Mouse (Mus musculus): ENCODE data around the gene Gm27027. TPM values are rescaled to one million over a fixed set of nuclear protein-coding genes. Genes with fewer than 3 reads are reported as not detected.

Gm27027 gene
- polyA plus RNA-seq, 1 experiment from 2014 or later: not detected

DNA sequence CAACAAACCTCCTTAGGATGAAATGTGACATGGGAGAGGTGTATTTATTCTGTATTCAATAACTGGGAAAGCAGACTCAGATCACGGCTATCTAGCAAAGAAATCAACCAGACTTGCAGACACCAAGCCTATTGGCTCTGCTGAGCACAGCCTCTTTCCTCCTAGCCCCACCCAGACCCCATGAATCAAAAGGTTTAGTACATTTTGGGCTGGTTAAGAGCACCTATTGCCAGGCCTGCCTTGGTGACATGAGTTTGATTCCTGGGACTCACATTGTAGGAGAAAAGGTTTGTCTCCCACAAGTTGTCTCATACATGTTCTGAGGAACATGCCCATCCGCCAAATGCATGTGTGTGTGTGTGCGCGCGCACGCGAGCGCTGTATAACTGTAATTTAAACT, 70.0 kb downstream of the Gm27027 start:
- Histone ChIP-seq H3K27me3 (ENCODE audit: control insufficient read depth, insufficient read depth, low read depth, low read length) (no peaks in the 10 kb centered on the region), H3K9ac (ENCODE audit: low read depth, low read length) (no peak overlapping the region), H3K4me3 (ENCODE audit: low read depth, low read length) (no peak overlapping the region), H3K36me3 (ENCODE audit: control insufficient read depth, insufficient read depth, low read length) (no peaks in the 10 kb centered on the region), H3K4me2 (ENCODE audit: low read length) (no peak overlapping the region), H3K27ac (ENCODE audit: low read length) (no peak overlapping the region), H3K4me1 (ENCODE audit: control insufficient read depth, insufficient read depth, low read length) (no peaks in the 10 kb centered on the region), H3K9me3 (replicated peaks; ENCODE audit: control insufficient read depth, low read length, poor library complexity, severe bottlenecking) (no peaks in the 10 kb centered on the region)
- ATAC-seq: no peak
- WGBS: 99% methylated on average over 8 of the region's 8 CpGs

DNA sequence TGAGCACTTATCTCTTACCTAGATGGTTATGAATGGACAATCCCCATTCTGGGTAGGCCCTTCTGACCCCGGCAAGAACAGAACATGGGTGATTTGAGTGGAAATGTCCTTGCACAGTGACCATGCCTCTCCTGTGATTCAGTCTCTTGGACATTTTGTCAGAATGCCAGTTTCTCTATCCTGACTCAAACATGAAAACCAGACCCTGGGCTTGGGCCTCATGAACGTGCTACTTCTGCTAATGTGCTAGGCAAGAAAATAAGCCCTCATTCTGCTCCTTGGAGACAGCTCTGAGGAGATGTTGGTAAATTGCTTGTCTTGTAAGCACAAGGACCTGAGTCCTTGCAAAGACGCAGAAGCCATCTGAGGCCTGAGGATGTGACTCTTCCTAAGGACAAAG, 77.1 kb downstream of the Gm27027 start:
- H3K4me1 ChIP-seq (ENCODE audit: control insufficient read depth, insufficient read depth, low read length): no peaks in the 10 kb centered on the region
- ATAC-seq: no peak
- 90% methylated on average over 3 of the region's 3 CpGs for WGBS

DNA sequence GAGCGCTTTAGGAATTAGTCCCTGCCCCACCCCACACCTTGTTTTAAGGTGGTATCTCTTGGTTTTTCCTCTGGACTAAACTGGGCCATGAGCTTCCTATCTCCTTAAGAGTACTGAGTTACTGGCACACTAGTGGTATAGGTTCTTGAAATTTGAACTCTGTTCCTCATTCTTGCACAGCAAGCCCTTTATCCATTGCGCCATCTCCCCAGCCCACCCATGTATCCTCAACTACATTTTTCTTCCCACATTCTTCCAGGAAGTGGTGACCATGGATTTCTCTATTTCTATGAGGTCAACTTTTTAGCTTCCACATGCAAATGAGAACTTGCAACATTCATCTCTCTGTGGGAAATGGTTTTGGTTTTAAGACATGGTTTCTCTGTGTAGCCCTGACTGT, 82.6 kb downstream of the Gm27027 start:
- no peaks in the 10 kb centered on the region for H3K27me3 ChIP-seq (ENCODE audit: control insufficient read depth, insufficient read depth, low read depth, low read length)
- no peak overlapping the region for H3K9ac ChIP-seq (ENCODE audit: low read depth, low read length)
- ATAC-seq: no peak
- no peak overlapping the region for H3K4me3 ChIP-seq (ENCODE audit: low read depth, low read length)
- H3K36me3 ChIP-seq (ENCODE audit: control insufficient read depth, insufficient read depth, low read length): no peaks in the 10 kb centered on the region
- no peaks in the 10 kb centered on the region for H3K9me3 ChIP-seq (replicated peaks; ENCODE audit: control insufficient read depth, low read length, poor library complexity, severe bottlenecking)
- no peak overlapping the region for H3K27ac ChIP-seq (ENCODE audit: low read length)
- H3K4me1 ChIP-seq (ENCODE audit: control insufficient read depth, insufficient read depth, low read length): no peaks in the 10 kb centered on the region; the same call in 1 of the 2 replicates
- H3K4me2 ChIP-seq (ENCODE audit: low read length): no peak overlapping the region
- WGBS: 94% methylated on average over 2 of the region's 2 CpGs

More for the DNA sequence above, 77.1 kb downstream of the Gm27027 start:
- H3K27me3 ChIP-seq (ENCODE audit: control insufficient read depth, insufficient read depth, low read depth, low read length): no peaks in the 10 kb centered on the region
- no peak overlapping the region for H3K27ac ChIP-seq (ENCODE audit: low read length)
- H3K9ac ChIP-seq (ENCODE audit: low read depth, low read length): no peak overlapping the region
- H3K36me3 ChIP-seq (ENCODE audit: control insufficient read depth, insufficient read depth, low read length): no peaks in the 10 kb centered on the region
- H3K9me3 ChIP-seq (replicated peaks; ENCODE audit: control insufficient read depth, low read length, poor library complexity, severe bottlenecking): no peaks in the 10 kb centered on the region
- no peak overlapping the region for H3K4me2 ChIP-seq (ENCODE audit: low read length)
- H3K4me3 ChIP-seq (ENCODE audit: low read depth, low read length): no peak overlapping the region

- Histone ChIP-seq H3K27ac (ENCODE audit: low read length) (no peak overlapping the region), H3K36me3 (ENCODE audit: control insufficient read depth, insufficient read depth, low read length) (no peaks in the 10 kb centered on the region), H3K4me1 (ENCODE audit: control insufficient read depth, insufficient read depth, low read length) (peaks cover 11% of the 10 kb centered on the region), H3K9ac (ENCODE audit: low read depth, low read length) (no peak overlapping the region), H3K4me2 (ENCODE audit: low read length) (no peak overlapping the region), H3K4me3 (ENCODE audit: low read depth, low read length) (no peak overlapping the region), H3K9me3 (replicated peaks; ENCODE audit: control insufficient read depth, low read length, poor library complexity, severe bottlenecking) (no peaks in the 10 kb centered on the region), H3K27me3 (ENCODE audit: control insufficient read depth, insufficient read depth, low read depth, low read length) (no peaks in the 10 kb centered on the region)
- 86% methylated on average over 10 of the region's 10 CpGs for WGBS
- ATAC-seq: no peak
Measured at GRCm38 (mm10) chr2:93911942-93912341, 84.2 kb downstream of the Gm27027 start.

GRCm38 (mm10) chr2:93909716-93910115, 86.4 kb downstream of the Gm27027 start:
- H3K36me3 ChIP-seq (ENCODE audit: control insufficient read depth, insufficient read depth, low read length): no peaks in the 10 kb centered on the region
- H3K27me3 ChIP-seq (ENCODE audit: control insufficient read depth, insufficient read depth, low read depth, low read length): no peaks in the 10 kb centered on the region
- no peak overlapping the region for H3K27ac ChIP-seq (ENCODE audit: low read length)
- ATAC-seq: no peak
- H3K4me1 ChIP-seq (ENCODE audit: control insufficient read depth, insufficient read depth, low read length): peaks cover 14% of the 10 kb centered on the region
- H3K4me2 ChIP-seq (ENCODE audit: low read length): no peak overlapping the region
- H3K9me3 ChIP-seq (replicated peaks; ENCODE audit: control insufficient read depth, low read length, poor library complexity, severe bottlenecking): no peaks in the 10 kb centered on the region
- H3K9ac ChIP-seq (ENCODE audit: low read depth, low read length): no peak overlapping the region
- H3K4me3 ChIP-seq (ENCODE audit: low read depth, low read length): no peak overlapping the region
- WGBS: 70% methylated on average over 5 of the region's 5 CpGs

- Histone ChIP-seq H3K27me3 (ENCODE audit: control insufficient read depth, insufficient read depth, low read depth, low read length) (no peaks in the 10 kb centered on the region), H3K4me1 (ENCODE audit: control insufficient read depth, insufficient read depth, low read length) (peaks cover 14% of the 10 kb centered on the region), H3K36me3 (ENCODE audit: control insufficient read depth, insufficient read depth, low read length) (no peaks in the 10 kb centered on the region), H3K4me3 (ENCODE audit: low read depth, low read length) (no peak overlapping the region), H3K9ac (ENCODE audit: low read depth, low read length) (no peak overlapping the region), H3K27ac (ENCODE audit: low read length) (peak overlapping the region; percentile 51; the same call in 1 of the 2 replicates), H3K9me3 (replicated peaks; ENCODE audit: control insufficient read depth, low read length, poor library complexity, severe bottlenecking) (no peaks in the 10 kb centered on the region), H3K4me2 (ENCODE audit: low read length) (no peak overlapping the region)
- peak; percentile 49 for ATAC-seq
- 61% methylated on average over 9 of the region's 9 CpGs for WGBS
Measured at GRCm38 (mm10) chr2:93907519-93908294, 88.4 kb downstream of the Gm27027 start.

Other genes starting within 250 kb of the Gm27027 start
- 71.3 and 74.9 TPM in 2 replicates for gene Ext2, start 173.8 kb downstream of the Gm27027 start, polyA plus RNA-seq (2015; fragmentation: Nextera tagmentation; extraction: Ambion mirVana)
- gene Accs, start 146.4 kb downstream of the Gm27027 start, polyA plus RNA-seq (2015; fragmentation: Nextera tagmentation; extraction: Ambion mirVana): 4.3 and 4.5 TPM in 2 replicates
- gene Accsl, start 127.2 kb downstream of the Gm27027 start, polyA plus RNA-seq (2015; fragmentation: Nextera tagmentation; extraction: Ambion mirVana): 0.21 TPM in 1 of 2 replicates, not detected in the other
- gene Gm13889, start 39.2 kb downstream of the Gm27027 start, polyA plus RNA-seq (2015; fragmentation: Nextera tagmentation; extraction: Ambion mirVana): 5.3 and 5.8 TPM in 2 replicates
- 46.2 and 46.4 TPM in 2 replicates for gene Alkbh3, start 14.5 kb upstream of the Gm27027 start, polyA plus RNA-seq (2015; fragmentation: Nextera tagmentation; extraction: Ambion mirVana)
- gene Hsd17b12, start 161.6 kb upstream of the Gm27027 start, polyA plus RNA-seq (2015; fragmentation: Nextera tagmentation; extraction: Ambion mirVana): 150 and 151 TPM in 2 replicates

All from midbrain, embryonic 16.5 days (tissue).